Mouse (Mus musculus) left cerebral cortex, adult 9 months (tissue): ENCODE measurements around the gene Gm20547.

Source experiments
- DNase-seq, 2 experiments: peaks; one replicate each; pipeline ENCODE4 v3.0.0; 2022; ENCODE audit warnings: low spot score in 2 of 2

The Gm20547 gene

GRCm38 (mm10) chr17:34896366-34896765, 14.5 kb upstream of the Gm20547 start:
- no peak for DNase-seq

- DNase-seq, result no peak
Measured at GRCm38 (mm10) chr17:34895724-34896123, 13.9 kb upstream of the Gm20547 start.

GRCm38 (mm10) chr17:34894801-34895530, 13.1 kb upstream of the Gm20547 start:
- DNase-seq, result peak in 1 of 2 experiments; percentile 36

GRCm38 (mm10) chr17:34894074-34894597, 12.3 kb upstream of the Gm20547 start:
- peak; percentile 83 to 94 for DNase-seq

- DNase-seq, result no peak
Measured at GRCm38 (mm10) chr17:34893072-34893824, 11.4 kb upstream of the Gm20547 start.

GRCm38 (mm10) chr17:34891377-34891776, 9.5 kb upstream of the Gm20547 start:
- no peak for DNase-seq

GRCm38 (mm10) chr17:34890074-34890743, 8.4 kb upstream of the Gm20547 start:
- no peak for DNase-seq

- DNase-seq, result no peak
Measured at GRCm38 (mm10) chr17:34887942-34888341, 6.1 kb upstream of the Gm20547 start.

- no peak for DNase-seq
Measured at GRCm38 (mm10) chr17:34885615-34886014, 3.8 kb upstream of the Gm20547 start.

GRCm38 (mm10) chr17:34884704-34885103, 2.9 kb upstream of the Gm20547 start:
- DNase-seq, result no peak

GRCm38 (mm10) chr17:34883332-34883731, 1.5 kb upstream of the Gm20547 start:
- no peak for DNase-seq

- no peak for DNase-seq
Measured at GRCm38 (mm10) chr17:34881166-34881565, 676 bp downstream of the Gm20547 start.

GRCm38 (mm10) chr17:34879336-34879879, 2.4 kb downstream of the Gm20547 start, which contains the start of gene Zbtb12:
Zbtb12 (plus strand) TSS chr17:34879483.
- DNase-seq, result no peak

- DNase-seq, result no peak
Measured at GRCm38 (mm10) chr17:34874321-34874720, 7.5 kb downstream of the Gm20547 start.

GRCm38 (mm10) chr17:34865981-34866380, 15.9 kb downstream of the Gm20547 start:
- no peak for DNase-seq

- DNase-seq, result no peak
Measured at GRCm38 (mm10) chr17:34862416-34863081, 19.3 kb downstream of the Gm20547 start, which contains the start of gene Cfb. Cfb (minus strand) TSS chr17:34862518.

- no peak for DNase-seq
Measured at GRCm38 (mm10) chr17:34861704-34862415, 20.0 kb downstream of the Gm20547 start.

- DNase-seq, result no peak
Measured at GRCm38 (mm10) chr17:34860514-34860913, 21.3 kb downstream of the Gm20547 start.

- DNase-seq, result no peak
Measured at GRCm38 (mm10) chr17:34858670-34859069, 23.2 kb downstream of the Gm20547 start.

GRCm38 (mm10) chr17:34855825-34856224, 26.0 kb downstream of the Gm20547 start:
- no peak for DNase-seq

GRCm38 (mm10) chr17:34854761-34855160, 27.1 kb downstream of the Gm20547 start:
- no peak for DNase-seq
